Mouse (Mus musculus) E14TG2a.4 (cell line): ENCODE measurements around the gene Ephb2.

Experiments used
- CTCF ChIP-seq: conservative IDR thresholded peaks from 2 replicates; pipeline ENCODE4 v1.5.1; 2014; ENCODE audit warnings: low read length
- POU5F1 ChIP-seq: IDR thresholded peaks from 2 replicates; pipeline ENCODE4 v1.6.1; 2014; ENCODE audit warnings: low read length, borderline replicate concordance

DNA sequence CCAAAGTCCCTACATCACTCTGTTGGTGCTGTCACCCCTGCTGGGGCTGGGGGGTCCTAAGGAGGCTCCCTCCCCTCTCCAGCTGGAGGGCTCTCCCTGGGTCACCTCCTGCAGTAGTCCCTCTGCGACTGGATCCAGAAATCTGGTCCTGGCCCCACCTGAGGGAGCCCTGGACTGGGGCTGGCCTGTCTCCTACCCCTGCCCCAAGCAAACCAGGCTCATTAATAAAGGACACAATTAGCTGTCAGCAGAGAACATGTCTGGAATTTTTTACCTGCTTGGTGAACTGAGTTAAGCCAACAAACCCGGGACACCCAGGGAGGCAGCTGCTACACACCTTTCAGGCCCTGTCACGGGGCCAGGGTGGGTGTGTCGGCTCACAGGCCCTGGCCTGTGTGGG, 129.1 kb downstream of the Ephb2 start:
- no peak for TF ChIP-seq CTCF
- TF ChIP-seq POU5F1, result no peak
